23 mouse cellular contexts compared by ENCODE assay signal in genomic region chr12:40438049-40438448, GRCm38 (mm10). TPM values are rescaled to one million over a fixed set of nuclear protein-coding genes. Genes with fewer than 3 reads are reported as not detected.
DNase-seq lines count a peak whose midpoint lies in the region; ATAC-seq and TF ChIP-seq lines count a peak whose summit lies in the region.
"Had no signal": no experiment of that assay in that cellular context is flagged by ENCODE, and none has a peak within 500 bp of the region (broad histone marks: within the 10 kb centered on the region; RNA-seq: fewer than 3 reads in every experiment).

No protein-coding gene starts in this region.

- no peaks in the 10 kb centered on the region for H3K27me3 ChIP-seq in hindbrain, embryonic 16.5 days (replicated peaks; ENCODE audit: control insufficient read depth, insufficient read depth, low read length)
- no peaks in the 10 kb centered on the region for H3K27me3 ChIP-seq in hindbrain, embryonic 14.5 days (ENCODE audit: control insufficient read depth, insufficient read depth, low read length)
- no peaks in the 10 kb centered on the region for H3K27me3 ChIP-seq in kidney, postnatal 0 days (ENCODE audit: insufficient read depth, low read length)
- H3K27me3 ChIP-seq in kidney, adult 2 months (replicated peaks; ENCODE audit: control insufficient read depth, insufficient read depth, low read length): no peaks in the 10 kb centered on the region
- H3K27me3 ChIP-seq in heart, adult 2 months (ENCODE audit: control insufficient read depth, insufficient read depth, low read length): no peaks in the 10 kb centered on the region
- H3K27me3 ChIP-seq: embryonic facial prominence, embryonic 15.5 days; heart, embryonic 15.5 days had no signal

- intact Hi-C loops in heart, adult 2 months (cut with DNase I): no loop called here

- no peak for TF ChIP-seq POLR2A in kidney, adult 2 months (IDR thresholded peaks at IDR 0.05; ENCODE audit: low read depth, low read length)
- no peak for TF ChIP-seq POLR2A in heart, adult 2 months (IDR thresholded peaks at IDR 0.05; ENCODE audit: insufficient read depth, low read depth, low read length)

- TF ChIP-seq CTCF in kidney, postnatal 0 days (IDR thresholded peaks at IDR 0.05; ENCODE audit: low read depth): no peak
- TF ChIP-seq CTCF in kidney, adult 2 months (conservative IDR thresholded peaks at IDR 0.05; ENCODE audit: insufficient read depth, insufficient read length, low read depth, low read length): no peak
- no peak for TF ChIP-seq CTCF in heart, adult 2 months (IDR thresholded peaks at IDR 0.05)

- H3K4me3 ChIP-seq in hindbrain, embryonic 16.5 days (ENCODE audit: low read length): no peak overlapping the region
- H3K4me3 ChIP-seq in hindbrain, embryonic 14.5 days (replicated peaks; ENCODE audit: low read length): no peak overlapping the region
- no peak overlapping the region for H3K4me3 ChIP-seq in kidney, postnatal 0 days (replicated peaks; ENCODE audit: low read depth, low read length)
- no peak overlapping the region for H3K4me3 ChIP-seq in kidney, adult 2 months (ENCODE audit: insufficient read depth, low read depth, low read length)
- no peak overlapping the region for H3K4me3 ChIP-seq in heart, adult 2 months
- H3K4me3 ChIP-seq: embryonic facial prominence, embryonic 15.5 days; erythroblast, embryonic 14.5 days; forebrain, embryonic 10.5 days; gastrocnemius, adult 2 months; heart, embryonic 15.5 days had no signal

- no peak overlapping the region for H3K9ac ChIP-seq in hindbrain, embryonic 16.5 days (ENCODE audit: low read depth, low read length)
- H3K9ac ChIP-seq in hindbrain, embryonic 14.5 days: no peak overlapping the region
- H3K9ac ChIP-seq in kidney, postnatal 0 days (ENCODE audit: low read depth, low read length): no peak overlapping the region
- H3K9ac ChIP-seq in heart, adult 2 months (ENCODE audit: low read depth, low read length): no peak overlapping the region
- H3K9ac ChIP-seq: embryonic facial prominence, embryonic 15.5 days; heart, embryonic 15.5 days had no signal

- no peaks in the 10 kb centered on the region for H3K4me1 ChIP-seq in hindbrain, embryonic 16.5 days (ENCODE audit: control insufficient read depth, insufficient read depth, low read depth, low read length)
- peaks cover 6% of the 10 kb centered on the region; the same call in 1 of the 2 replicates for H3K4me1 ChIP-seq in hindbrain, embryonic 14.5 days (replicated peaks; ENCODE audit: control insufficient read depth, insufficient read depth, low read length)
- no peaks in the 10 kb centered on the region for H3K4me1 ChIP-seq in kidney, postnatal 0 days (replicated peaks; ENCODE audit: insufficient read depth, low read length)
- H3K4me1 ChIP-seq in kidney, adult 2 months (ENCODE audit: control insufficient read depth, insufficient read depth, low read length): peaks cover 3% of the 10 kb centered on the region; the same call in 1 of the 2 replicates
- no peaks in the 10 kb centered on the region; the same call in 1 of the 2 replicates for H3K4me1 ChIP-seq in heart, adult 2 months (ENCODE audit: control insufficient read depth, insufficient read depth, low read length)
- H3K4me1 ChIP-seq: embryonic facial prominence, embryonic 15.5 days had no signal

- H3K36me3 ChIP-seq in hindbrain, embryonic 16.5 days (ENCODE audit: control insufficient read depth, insufficient read depth, low read length): no peaks in the 10 kb centered on the region
- H3K36me3 ChIP-seq in hindbrain, embryonic 14.5 days (replicated peaks; ENCODE audit: control insufficient read depth, insufficient read depth): no peaks in the 10 kb centered on the region
- no peaks in the 10 kb centered on the region for H3K36me3 ChIP-seq in kidney, postnatal 0 days (ENCODE audit: insufficient read depth, low read length)
- no peaks in the 10 kb centered on the region for H3K36me3 ChIP-seq in kidney, adult 2 months (ENCODE audit: control insufficient read depth, insufficient read depth, low read length)
- H3K36me3 ChIP-seq in heart, adult 2 months (ENCODE audit: control insufficient read depth, insufficient read depth, low read length): no peaks in the 10 kb centered on the region; the same call in 1 of the 2 replicates
- H3K36me3 ChIP-seq: embryonic facial prominence, embryonic 15.5 days; forebrain, embryonic 10.5 days; heart, embryonic 15.5 days had no signal

- no peak for TF ChIP-seq EP300 in heart, adult 2 months (IDR thresholded peaks at IDR 0.05; ENCODE audit: insufficient read depth, low read depth, low read length)

- ATAC-seq in hindbrain, embryonic 16.5 days: peak; percentile 42; the same call in 1 of the 2 replicates
- no peak; the same call in 1 of the 2 replicates for ATAC-seq in hindbrain, embryonic 14.5 days (ENCODE audit: low FRiP score)
- ATAC-seq in kidney, postnatal 0 days (replicated peaks; ENCODE audit: low FRiP score, low read depth): no peak; the same call in 1 of the 2 replicates
- ATAC-seq: forebrain, embryonic 14.5 days; inflammation-experienced regulatory T-cells, adult 6 months; intestine, postnatal 0 days had no signal

- no peak overlapping the region for H3K4me2 ChIP-seq in hindbrain, embryonic 16.5 days (ENCODE audit: low read length)
- H3K4me2 ChIP-seq in hindbrain, embryonic 14.5 days (replicated peaks): no peak overlapping the region
- no peak overlapping the region for H3K4me2 ChIP-seq in kidney, postnatal 0 days (ENCODE audit: low read length)
- H3K4me2 ChIP-seq: embryonic facial prominence, embryonic 15.5 days; heart, embryonic 11.5 days; heart, embryonic 15.5 days had no signal

- no peaks in the 10 kb centered on the region for H3K9me3 ChIP-seq in hindbrain, embryonic 16.5 days (ENCODE audit: control insufficient read depth, low read length)
- no peaks in the 10 kb centered on the region for H3K9me3 ChIP-seq in hindbrain, embryonic 14.5 days (ENCODE audit: control insufficient read depth, low read length)
- no peaks in the 10 kb centered on the region for H3K9me3 ChIP-seq in kidney, postnatal 0 days (replicated peaks; ENCODE audit: low read length)
- H3K9me3 ChIP-seq: embryonic facial prominence, embryonic 15.5 days; forebrain, embryonic 10.5 days; heart, embryonic 15.5 days had no signal

- DNase-seq in hindbrain, embryonic 14.5 days (ENCODE audit: low spot score): no peak
- peak; percentile 52 for DNase-seq in kidney, postnatal 0 days (ENCODE audit: low spot score)
- DNase-seq in kidney, adult 2 months: no peak
- peak; percentile 29 for DNase-seq in embryo, embryonic 9.5 days (ENCODE audit: extremely low spot score)
- no peak for DNase-seq in heart, adult 8-10 months (ENCODE audit: low spot score)
- no peak for DNase-seq in heart, adult 2 months
- DNase-seq: adrenal gland, adult 2 months; cerebellum, adult 11 months; cerebellum, adult 8-10 months; cerebellum, postnatal 14 days; gastrocnemius, adult 2 months; gastrocnemius, postnatal 25 days; heart, adult 11 months; heart, postnatal 14 days had no signal

- H3K27ac ChIP-seq in hindbrain, embryonic 16.5 days (ENCODE audit: low read depth, low read length): no peak overlapping the region
- H3K27ac ChIP-seq in hindbrain, embryonic 14.5 days: no peak overlapping the region
- H3K27ac ChIP-seq in kidney, postnatal 0 days: no peak overlapping the region
- H3K27ac ChIP-seq in kidney, adult 2 months (ENCODE audit: insufficient read depth, low read depth, low read length): no peak overlapping the region
- no peak overlapping the region for H3K27ac ChIP-seq in heart, adult 2 months
- H3K27ac ChIP-seq: embryonic facial prominence, embryonic 15.5 days; forebrain, embryonic 10.5 days; gastrocnemius, adult 2 months; heart, embryonic 15.5 days had no signal

- peaks cover 9% of the 10 kb centered on the region for H3K79me2 ChIP-seq in heart, adult 2 months (replicated peaks; ENCODE audit: control insufficient read depth, insufficient read depth, low read length)

- WGBS in hindbrain, embryonic 16.5 days: 6% methylated on average over 2 of the region's 2 CpGs
- WGBS in hindbrain, embryonic 14.5 days: 12% methylated on average over 2 of the region's 2 CpGs
- 36% methylated on average over 2 of the region's 2 CpGs for WGBS in kidney, postnatal 0 days
- WGBS in kidney, adult 2 months: 59% methylated on average over 2 of the region's 2 CpGs
- WGBS in heart, adult 2 months: 71% methylated on average over 2 of the region's 2 CpGs

RNA-seq across cellular contexts. Expression of gene Zfp277, which starts 7.7 kb away (rescaled TPM):
- polyA plus RNA-seq in hindbrain, embryonic 16.5 days (2015; fragmentation: Nextera tagmentation; extraction: Ambion mirVana): 30.9 and 33.0 TPM in 2 replicates
- 31.8 and 37.4 TPM in 2 replicates for polyA plus RNA-seq in hindbrain, embryonic 14.5 days (2014; fragmentation: Nextera tagmentation; extraction: Ambion mirVana)
- polyA plus RNA-seq in kidney, postnatal 0 days (2015; fragmentation: Nextera tagmentation; extraction: Ambion mirVana): 41.8 TPM in 2 replicates
- polyA plus RNA-seq in kidney, adult 2 months (2012; rRNA removed): 5.9 and 7.3 TPM in 2 replicates
- 10 to 100 TPM; 10.3 to 12.3 (median 11.0) TPM for total RNA-seq in heart, adult 8-10 months (2022)
- 10 to 100 TPM; 10.6 to 10.9 TPM for total RNA-seq in heart, adult 2 months (2021)
- 5.2 and 8.5 TPM in 2 replicates for polyA plus RNA-seq in heart, adult 2 months (2012; rRNA removed)

RNA-seq across cellular contexts. Expression of gene Dock4, which starts 7.7 kb away (rescaled TPM):
- polyA plus RNA-seq in hindbrain, embryonic 16.5 days (2015; fragmentation: Nextera tagmentation; extraction: Ambion mirVana): 27.9 and 28.9 TPM in 2 replicates
- polyA plus RNA-seq in hindbrain, embryonic 14.5 days (2014; fragmentation: Nextera tagmentation; extraction: Ambion mirVana): 28.1 and 34.1 TPM in 2 replicates
- 7.0 and 8.7 TPM in 2 replicates for polyA plus RNA-seq in kidney, postnatal 0 days (2015; fragmentation: Nextera tagmentation; extraction: Ambion mirVana)
- polyA plus RNA-seq in kidney, adult 2 months (2012; rRNA removed): 4.1 and 4.3 TPM in 2 replicates
- total RNA-seq in heart, adult 8-10 months (2022): 10 to 100 TPM in 3 of 4 experiments, 1 to 10 TPM in 1; 9.1 to 11.4 (median 10.9) TPM
- total RNA-seq in heart, adult 2 months (2021): 10 to 100 TPM; 11.2 to 13.6 TPM
- polyA plus RNA-seq in heart, adult 2 months (2012; rRNA removed): 4.3 and 7.5 TPM in 2 replicates

Comparison
In these comparisons a context has a peak if more than half of its experiments do, and no peak if none do; other contexts are left out.
1. DNase-seq: peak in kidney, postnatal 0 days (single experiment) and embryo, embryonic 9.5 days (single experiment); none in hindbrain, embryonic 14.5 days (single experiment), kidney, adult 2 months (single experiment), heart, adult 8-10 months (single experiment) and heart, adult 2 months (0 of 2).